Mouse (Mus musculus): ENCODE results near the gene Pdk2. TPM values are rescaled to one million over a fixed set of nuclear protein-coding genes. Genes with fewer than 3 reads are reported as not detected.

The Pdk2 gene
- polyA plus RNA-seq (2014; fragmentation: Nextera tagmentation; extraction: Ambion mirVana), result 15.5 and 17.0 TPM in 2 replicates

- Histone ChIP-seq H3K27me3 (ENCODE audit: control insufficient read depth, insufficient read depth, low read length) (no peaks in the 10 kb centered on the region), H3K9ac (replicated peaks; ENCODE audit: low read length) (peak within 1 kb of the TSS; percentile 44), H3K4me1 (ENCODE audit: control insufficient read depth, insufficient read depth, low read length) (no peaks in the 10 kb centered on the region; the same call in 1 of the 2 replicates), H3K4me3 (ENCODE audit: low read depth, low read length) (peak within 1 kb of the TSS; percentile 63), H3K36me3 (replicated peaks; ENCODE audit: control insufficient read depth, insufficient read depth, low read depth, low read length) (no peaks in the 10 kb centered on the region), H3K27ac (replicated peaks; ENCODE audit: low read depth, low read length) (no peak within 1 kb of the TSS), H3K9me3 (replicated peaks; ENCODE audit: control insufficient read depth, low read length) (no peaks in the 10 kb centered on the region), H3K4me2 (ENCODE audit: low read depth, low read length) (peak within 1 kb of the TSS; percentile 82)
- DNase-seq (ENCODE audit: low spot score) (peak; percentile 97), ATAC-seq (replicated peaks; ENCODE audit: insufficient number of reproducible peaks, low FRiP score, low TSS enrichment, low read depth) (peak; percentile 96)
- under 1% methylated on average over 41 of the region's 41 CpGs for WGBS
Measured at GRCm38 (mm10) chr11:95041139-95041609, at the start of gene Pdk2. Gene Pdk2, minus strand, starts transcription at chr11:95041354.

GRCm38 (mm10) chr11:95088857-95089779, 48.0 kb upstream of the Pdk2 start:
- H3K4me2 ChIP-seq (ENCODE audit: low read depth, low read length), result no peak overlapping the region
- WGBS, result 65% methylated on average over 16 of the region's 16 CpGs
- ATAC-seq (replicated peaks; ENCODE audit: insufficient number of reproducible peaks, low FRiP score, low TSS enrichment, low read depth), result no peak
- H3K9ac ChIP-seq (replicated peaks; ENCODE audit: low read length), result no peak overlapping the region
- no peak for DNase-seq (ENCODE audit: low spot score)
- no peaks in the 10 kb centered on the region for H3K36me3 ChIP-seq (replicated peaks; ENCODE audit: control insufficient read depth, insufficient read depth, low read depth, low read length)
- peaks cover 2% of the 10 kb centered on the region; the same call in 1 of the 2 replicates for H3K4me1 ChIP-seq (ENCODE audit: control insufficient read depth, insufficient read depth, low read length)
- no peak overlapping the region for H3K27ac ChIP-seq (replicated peaks; ENCODE audit: low read depth, low read length)
- H3K9me3 ChIP-seq (replicated peaks; ENCODE audit: control insufficient read depth, low read length), result no peaks in the 10 kb centered on the region
- H3K4me3 ChIP-seq (ENCODE audit: low read depth, low read length), result no peak overlapping the region
- H3K27me3 ChIP-seq (ENCODE audit: control insufficient read depth, insufficient read depth, low read length), result no peaks in the 10 kb centered on the region

- 51% methylated on average over 7 of the region's 7 CpGs for WGBS
- H3K4me1 ChIP-seq (ENCODE audit: control insufficient read depth, insufficient read depth, low read length), result peaks cover 2% of the 10 kb centered on the region; the same call in 1 of the 2 replicates
- H3K27me3 ChIP-seq (ENCODE audit: control insufficient read depth, insufficient read depth, low read length), result no peaks in the 10 kb centered on the region
Measured at GRCm38 (mm10) chr11:95088286-95088685, 47.1 kb upstream of the Pdk2 start.

GRCm38 (mm10) chr11:95087301-95088228, 46.4 kb upstream of the Pdk2 start:
- Histone ChIP-seq H3K4me1 (ENCODE audit: control insufficient read depth, insufficient read depth, low read length) (peaks cover 2% of the 10 kb centered on the region; the same call in 1 of the 2 replicates), H3K36me3 (replicated peaks; ENCODE audit: control insufficient read depth, insufficient read depth, low read depth, low read length) (no peaks in the 10 kb centered on the region), H3K27ac (replicated peaks; ENCODE audit: low read depth, low read length) (no peak overlapping the region), H3K4me3 (ENCODE audit: low read depth, low read length) (no peak overlapping the region), H3K27me3 (ENCODE audit: control insufficient read depth, insufficient read depth, low read length) (no peaks in the 10 kb centered on the region), H3K9me3 (replicated peaks; ENCODE audit: control insufficient read depth, low read length) (no peaks in the 10 kb centered on the region), H3K9ac (replicated peaks; ENCODE audit: low read length) (no peak overlapping the region), H3K4me2 (ENCODE audit: low read depth, low read length) (no peak overlapping the region)
- ATAC-seq (replicated peaks; ENCODE audit: insufficient number of reproducible peaks, low FRiP score, low TSS enrichment, low read depth) (no peak), DNase-seq (ENCODE audit: low spot score) (no peak)
- WGBS, result 68% methylated on average over 17 of the region's 17 CpGs

More at GRCm38 (mm10) chr11:95088286-95088685, 47.1 kb upstream of the Pdk2 start:
- H3K4me3 ChIP-seq (ENCODE audit: low read depth, low read length), result no peak overlapping the region
- DNase-seq (ENCODE audit: low spot score) (no peak), ATAC-seq (replicated peaks; ENCODE audit: insufficient number of reproducible peaks, low FRiP score, low TSS enrichment, low read depth) (no peak)
- no peak overlapping the region for H3K9ac ChIP-seq (replicated peaks; ENCODE audit: low read length)
- H3K27ac ChIP-seq (replicated peaks; ENCODE audit: low read depth, low read length), result no peak overlapping the region
- no peaks in the 10 kb centered on the region for H3K36me3 ChIP-seq (replicated peaks; ENCODE audit: control insufficient read depth, insufficient read depth, low read depth, low read length)
- no peaks in the 10 kb centered on the region for H3K9me3 ChIP-seq (replicated peaks; ENCODE audit: control insufficient read depth, low read length)
- H3K4me2 ChIP-seq (ENCODE audit: low read depth, low read length), result no peak overlapping the region

- Histone ChIP-seq H3K4me3 (ENCODE audit: low read depth, low read length) (no peak overlapping the region), H3K9me3 (replicated peaks; ENCODE audit: control insufficient read depth, low read length) (no peaks in the 10 kb centered on the region), H3K4me1 (ENCODE audit: control insufficient read depth, insufficient read depth, low read length) (peaks cover 2% of the 10 kb centered on the region; the same call in 1 of the 2 replicates), H3K27me3 (ENCODE audit: control insufficient read depth, insufficient read depth, low read length) (no peaks in the 10 kb centered on the region), H3K9ac (replicated peaks; ENCODE audit: low read length) (no peak overlapping the region), H3K27ac (replicated peaks; ENCODE audit: low read depth, low read length) (no peak overlapping the region), H3K4me2 (ENCODE audit: low read depth, low read length) (no peak overlapping the region), H3K36me3 (replicated peaks; ENCODE audit: control insufficient read depth, insufficient read depth, low read depth, low read length) (no peaks in the 10 kb centered on the region)
- 58% methylated on average over 5 of the region's 5 CpGs for WGBS
- DNase-seq (ENCODE audit: low spot score), result no peak
- no peak for ATAC-seq (replicated peaks; ENCODE audit: insufficient number of reproducible peaks, low FRiP score, low TSS enrichment, low read depth)
Measured at GRCm38 (mm10) chr11:95086229-95086628, 45.1 kb upstream of the Pdk2 start.

- no peak for ATAC-seq (replicated peaks; ENCODE audit: insufficient number of reproducible peaks, low FRiP score, low TSS enrichment, low read depth)
- 10% methylated on average over 5 of the region's 5 CpGs for WGBS
- no peak overlapping the region for H3K4me3 ChIP-seq (ENCODE audit: low read depth, low read length)
- H3K9ac ChIP-seq (replicated peaks; ENCODE audit: low read length), result no peak overlapping the region
- H3K36me3 ChIP-seq (replicated peaks; ENCODE audit: control insufficient read depth, insufficient read depth, low read depth, low read length), result no peaks in the 10 kb centered on the region
- H3K4me1 ChIP-seq (ENCODE audit: control insufficient read depth, insufficient read depth, low read length), result peaks cover 2% of the 10 kb centered on the region; the same call in 1 of the 2 replicates
- H3K27ac ChIP-seq (replicated peaks; ENCODE audit: low read depth, low read length), result no peak overlapping the region
- H3K27me3 ChIP-seq (ENCODE audit: control insufficient read depth, insufficient read depth, low read length), result no peaks in the 10 kb centered on the region
- no peak for DNase-seq (ENCODE audit: low spot score)
- H3K4me2 ChIP-seq (ENCODE audit: low read depth, low read length), result no peak overlapping the region
- no peaks in the 10 kb centered on the region for H3K9me3 ChIP-seq (replicated peaks; ENCODE audit: control insufficient read depth, low read length)
Measured at GRCm38 (mm10) chr11:95085710-95086109, 44.6 kb upstream of the Pdk2 start.

GRCm38 (mm10) chr11:95084811-95085382, 43.7 kb upstream of the Pdk2 start:
- 26% methylated on average over 5 of the region's 5 CpGs for WGBS
- H3K9me3 ChIP-seq (replicated peaks; ENCODE audit: control insufficient read depth, low read length), result no peaks in the 10 kb centered on the region
- H3K36me3 ChIP-seq (replicated peaks; ENCODE audit: control insufficient read depth, insufficient read depth, low read depth, low read length), result no peaks in the 10 kb centered on the region
- H3K4me2 ChIP-seq (ENCODE audit: low read depth, low read length), result no peak overlapping the region
- no peak overlapping the region for H3K9ac ChIP-seq (replicated peaks; ENCODE audit: low read length)
- ATAC-seq (replicated peaks; ENCODE audit: insufficient number of reproducible peaks, low FRiP score, low TSS enrichment, low read depth) (no peak), DNase-seq (ENCODE audit: low spot score) (no peak)
- H3K4me3 ChIP-seq (ENCODE audit: low read depth, low read length), result no peak overlapping the region
- H3K4me1 ChIP-seq (ENCODE audit: control insufficient read depth, insufficient read depth, low read length), result peaks cover 2% of the 10 kb centered on the region; the same call in 1 of the 2 replicates
- H3K27me3 ChIP-seq (ENCODE audit: control insufficient read depth, insufficient read depth, low read length), result no peaks in the 10 kb centered on the region
- H3K27ac ChIP-seq (replicated peaks; ENCODE audit: low read depth, low read length), result no peak overlapping the region

Data from embryonic facial prominence, embryonic 11.5 days (tissue).